8 mouse cellular contexts compared by ENCODE assay signal in the genomic region with DNA sequence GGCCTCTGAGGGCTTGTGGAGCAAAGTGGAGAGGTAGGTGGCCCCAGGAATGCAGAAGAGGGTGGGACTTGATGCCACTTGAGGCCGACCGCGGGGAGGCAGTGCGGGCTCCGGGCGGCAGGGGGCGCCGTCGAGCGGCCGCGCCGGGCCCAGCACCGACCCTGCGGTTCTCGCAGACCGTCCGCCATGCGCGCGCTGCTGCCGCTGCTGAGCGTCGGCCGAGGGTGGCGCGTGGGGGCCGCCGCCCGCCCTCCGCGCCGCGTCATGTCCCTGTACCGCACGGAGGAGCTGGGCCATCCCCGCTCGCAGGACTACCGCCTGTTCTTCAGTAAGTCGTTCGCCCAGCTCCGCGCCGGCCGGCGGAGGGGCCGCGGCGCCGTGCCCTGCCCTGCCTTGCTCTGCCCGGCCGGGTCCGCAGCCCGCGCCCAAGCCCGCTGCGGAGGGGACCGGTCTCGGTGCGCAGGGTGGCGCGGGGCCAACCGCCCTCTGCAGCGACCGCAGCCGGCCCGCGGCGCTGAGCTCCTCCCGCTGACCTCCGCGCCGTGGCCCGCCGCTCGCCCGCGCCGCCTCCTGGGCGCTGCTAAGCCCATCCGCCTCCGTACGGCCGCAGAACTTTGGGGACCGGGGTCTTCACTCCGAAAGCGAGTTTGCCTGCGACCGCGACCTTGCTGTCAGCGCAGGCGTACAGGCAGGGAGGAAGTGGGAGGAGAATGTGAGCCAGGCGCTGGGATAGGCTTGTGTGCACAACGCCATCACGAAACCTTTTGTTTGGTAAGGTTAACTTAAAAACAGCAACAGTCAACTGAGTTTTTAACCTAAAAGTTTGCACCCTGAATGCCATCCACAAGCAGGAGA. TPM values are rescaled to one million over a fixed set of nuclear protein-coding genes. Genes with fewer than 3 reads are reported as not detected.
A peak's percentile ranks its signal among the peaks of the same experiment; 100 is the strongest.
DNase-seq lines count a peak whose midpoint lies in the region; ATAC-seq and TF ChIP-seq lines count a peak whose summit lies in the region.

A gene (plus strand): TSS at position 157 of the 855 bp plus-strand sequence.

- H3K4me3 ChIP-seq in CH12.LX (replicated peaks in 1 of 3; ENCODE audit: low read depth in 2 of 3, low read length in 2 of 3, poor library complexity in 1 of 3) = peak within 1 kb of the TSS; percentile 74 to 92 (median 81)
- peak within 1 kb of the TSS; percentile 86 for H3K4me3 ChIP-seq in forebrain, embryonic 12.5 days (replicated peaks)
- peak within 1 kb of the TSS; percentile 81 for H3K4me3 ChIP-seq in heart, postnatal 0 days (ENCODE audit: low read depth, low read length)
- H3K4me3 ChIP-seq in liver, postnatal 0 days (ENCODE audit: low read depth, low read length) = peak within 1 kb of the TSS; percentile 81
- H3K4me3 ChIP-seq in neural tube, embryonic 14.5 days (ENCODE audit: low read depth, low read length) = peak within 1 kb of the TSS; percentile 78

- peaks cover 3 to 25% of the 10 kb centered on the region in 2 experiments for H3K36me3 ChIP-seq in CH12.LX (replicated peaks in 1 of 2; ENCODE audit: control insufficient read depth in 1 of 2, insufficient read depth in 1 of 2, low read length in 1 of 2)
- H3K36me3 ChIP-seq in forebrain, embryonic 12.5 days (replicated peaks) = no peaks in the 10 kb centered on the region
- H3K36me3 ChIP-seq in heart, postnatal 0 days (replicated peaks; ENCODE audit: control insufficient read depth, insufficient read depth, low read length) = peaks cover 4% of the 10 kb centered on the region; the same call in 1 of the 2 replicates
- no peaks in the 10 kb centered on the region for H3K36me3 ChIP-seq in liver, postnatal 0 days (replicated peaks; ENCODE audit: insufficient read depth, low read length)
- no peaks in the 10 kb centered on the region for H3K36me3 ChIP-seq in neural tube, embryonic 14.5 days (ENCODE audit: control insufficient read depth, insufficient read depth, low read length)

- DNase-seq in CH12.LX (ENCODE audit: extremely low read depth) = peak; percentile 95
- DNase-seq in c-Kit-positive CD71-positive TER-119-negative erythroid progenitor cells, embryonic 14.5 days (ENCODE audit: low read depth) = peak; percentile 49
- peak; percentile 93 for DNase-seq in heart, postnatal 0 days (ENCODE audit: low spot score)
- peak; percentile 87 to 93 for DNase-seq in kidney, postnatal 4 days
- DNase-seq in liver, postnatal 0 days = peak; percentile 83
- peak; percentile 84 for DNase-seq in testis, postnatal 10 days (ENCODE audit: low spot score)

- peak within 1 kb of the TSS; percentile 89 for H3K27ac ChIP-seq in CH12.LX (ENCODE audit: insufficient read depth, low read depth)
- peak within 1 kb of the TSS; percentile 97 for H3K27ac ChIP-seq in forebrain, embryonic 12.5 days
- peak within 1 kb of the TSS; percentile 98 for H3K27ac ChIP-seq in heart, postnatal 0 days (ENCODE audit: low read depth)
- H3K27ac ChIP-seq in liver, postnatal 0 days (ENCODE audit: low read depth) = peak within 1 kb of the TSS; percentile 96
- peak within 1 kb of the TSS; percentile 98 for H3K27ac ChIP-seq in neural tube, embryonic 14.5 days (ENCODE audit: low read depth, low read length)

- no peak for TF ChIP-seq EP300 in CH12.LX (IDR thresholded peaks at IDR 0.05; ENCODE audit: low read length)
- TF ChIP-seq EP300 in heart, postnatal 0 days (IDR thresholded peaks at IDR 0.05; ENCODE audit: low read depth) = no peak
- TF ChIP-seq EP300 in liver, postnatal 0 days (IDR thresholded peaks at IDR 0.05; ENCODE audit: low read depth) = no peak

- TF ChIP-seq CTCF in CH12.LX (conservative IDR thresholded peaks at IDR 0.05 in 1 of 2, IDR thresholded peaks at IDR 0.05 in 1 of 2; ENCODE audit: low read depth in 2 of 2, low read length in 2 of 2) = peak; percentile 55 to 89; a peak in 3 of 4 replicates
- TF ChIP-seq CTCF in heart, postnatal 0 days (IDR thresholded peaks at IDR 0.05; ENCODE audit: low read depth) = peak; percentile 42
- TF ChIP-seq CTCF in liver, postnatal 0 days (IDR thresholded peaks at IDR 0.05; ENCODE audit: low read depth) = peak; percentile 65

- H3K4me1 ChIP-seq in CH12.LX (ENCODE audit: control insufficient read depth in 1 of 2, insufficient read depth in 2 of 2) = peaks cover 11 to 30% of the 10 kb centered on the region in 2 experiments
- peaks cover 14% of the 10 kb centered on the region; the same call in 1 of the 2 replicates for H3K4me1 ChIP-seq in forebrain, embryonic 12.5 days
- H3K4me1 ChIP-seq in heart, postnatal 0 days (ENCODE audit: control insufficient read depth, insufficient read depth) = no peaks in the 10 kb centered on the region; the same call in 1 of the 2 replicates
- H3K4me1 ChIP-seq in liver, postnatal 0 days (ENCODE audit: insufficient read depth) = peaks cover 6% of the 10 kb centered on the region
- H3K4me1 ChIP-seq in neural tube, embryonic 14.5 days (ENCODE audit: control insufficient read depth, insufficient read depth, low read length) = peaks cover 3% of the 10 kb centered on the region; the same call in 1 of the 2 replicates

- dilution Hi-C loops in CH12.LX (cut with MboI; ENCODE audit: extremely low pct_ligation_motif_present, extremely low pct_unique_long_range_greater_than_20kb, low sequenced_read_pairs) = no loop called here

- no peaks in the 10 kb centered on the region for H3K27me3 ChIP-seq in CH12.LX (replicated peaks)
- no peaks in the 10 kb centered on the region for H3K27me3 ChIP-seq in forebrain, embryonic 12.5 days
- H3K27me3 ChIP-seq in heart, postnatal 0 days (ENCODE audit: control insufficient read depth, insufficient read depth, low read length) = no peaks in the 10 kb centered on the region
- no peaks in the 10 kb centered on the region for H3K27me3 ChIP-seq in liver, postnatal 0 days (ENCODE audit: insufficient read depth, low read length)
- H3K27me3 ChIP-seq in neural tube, embryonic 14.5 days (ENCODE audit: control insufficient read depth, insufficient read depth, low read length) = no peaks in the 10 kb centered on the region

- TF ChIP-seq POLR2A in CH12.LX (IDR thresholded peaks at IDR 0.05; ENCODE audit: low read depth, low read length) = peak; percentile 98

- under 1% methylated on average over 80 of the region's 95 CpGs for WGBS in forebrain, embryonic 12.5 days
- WGBS in heart, postnatal 0 days = under 1% methylated on average over 72 of the region's 95 CpGs
- under 1% methylated on average over 87 of the region's 95 CpGs for WGBS in liver, postnatal 0 days (ENCODE audit: insufficient replicate concordance)
- 0% methylated on average over 69 of the region's 95 CpGs for WGBS in neural tube, embryonic 14.5 days

- peak within 1 kb of the TSS; percentile 88 for H3K4me2 ChIP-seq in CH12.LX (ENCODE audit: insufficient read depth, low read depth, poor library complexity, severe bottlenecking)
- peak within 1 kb of the TSS; percentile 60 for H3K4me2 ChIP-seq in forebrain, embryonic 12.5 days
- peak within 1 kb of the TSS; percentile 75 for H3K4me2 ChIP-seq in heart, postnatal 0 days (ENCODE audit: low read depth, low read length)
- H3K4me2 ChIP-seq in liver, postnatal 0 days (ENCODE audit: low read depth, low read length) = peak within 1 kb of the TSS; percentile 87
- peak within 1 kb of the TSS; percentile 56 for H3K4me2 ChIP-seq in neural tube, embryonic 14.5 days (ENCODE audit: low read depth, low read length)

- H3K9ac ChIP-seq in CH12.LX (ENCODE audit: insufficient read depth, low read depth) = peak within 1 kb of the TSS; percentile 93
- H3K9ac ChIP-seq in forebrain, embryonic 12.5 days = peak within 1 kb of the TSS; percentile 89
- peak within 1 kb of the TSS; percentile 93 for H3K9ac ChIP-seq in heart, postnatal 0 days (replicated peaks; ENCODE audit: low read depth, low read length)
- H3K9ac ChIP-seq in liver, postnatal 0 days (replicated peaks) = peak within 1 kb of the TSS; percentile 89
- H3K9ac ChIP-seq in neural tube, embryonic 14.5 days (replicated peaks; ENCODE audit: low read depth, low read length) = peak within 1 kb of the TSS; percentile 93

- H3K9me3 ChIP-seq in CH12.LX (replicated peaks; ENCODE audit: low read length) = peaks cover 3% of the 10 kb centered on the region
- no peaks in the 10 kb centered on the region for H3K9me3 ChIP-seq in forebrain, embryonic 12.5 days
- H3K9me3 ChIP-seq in heart, postnatal 0 days (replicated peaks; ENCODE audit: control insufficient read depth, low read length) = peaks cover 5% of the 10 kb centered on the region; the same call in 1 of the 2 replicates
- H3K9me3 ChIP-seq in liver, postnatal 0 days (ENCODE audit: low read length) = no peaks in the 10 kb centered on the region
- H3K9me3 ChIP-seq in neural tube, embryonic 14.5 days (ENCODE audit: control insufficient read depth, low read length) = no peaks in the 10 kb centered on the region; the same call in 1 of the 2 replicates

- ATAC-seq in forebrain, embryonic 12.5 days (ENCODE audit: low FRiP score) = peak; percentile 95
- peak; percentile 92 for ATAC-seq in heart, postnatal 0 days (ENCODE audit: insufficient read depth, low read depth)
- ATAC-seq in liver, postnatal 0 days = peak; percentile 90
- ATAC-seq in neural tube, embryonic 14.5 days (ENCODE audit: low read depth) = peak; percentile 93

- H3K79me2 ChIP-seq in CH12.LX (replicated peaks; ENCODE audit: control insufficient read depth, extremely low read depth, insufficient read depth, poor library complexity, severe bottlenecking) = peaks cover 21% of the 10 kb centered on the region

- in situ Hi-C loops in CH12.LX (cut with MboI; ENCODE audit: low pct_ligation_motif_present, low pct_unique_long_range_greater_than_20kb, low sequenced_read_pairs) = no loop called here

- TF ChIP-seq RAD21 in CH12.LX (IDR thresholded peaks at IDR 0.05; ENCODE audit: low read depth, low read length) = peak; percentile 64

TF ChIP-seq in CH12.LX, 34 proteins besides CTCF, POLR2A, EP300 and RAD21 (continues in another document):
- TF ChIP-seq JUN (IDR thresholded peaks at IDR 0.05; ENCODE audit: insufficient read depth, low read depth, low read length) = no peak
- TF ChIP-seq SIN3A (IDR thresholded peaks at IDR 0.05; ENCODE audit: low read length) = peak; percentile 78; the same call in 1 of the 2 replicates
- TF ChIP-seq RCOR1 (conservative IDR thresholded peaks at IDR 0.05; ENCODE audit: low read depth, low read length) = 0 out of 2 replicates have a peak, but pooled peaks have one; percentile 4
- TF ChIP-seq POLR2AphosphoS2 (IDR thresholded peaks at IDR 0.05; ENCODE audit: low read depth, low read length) = peak; percentile 61; the same call in 1 of the 2 replicates
- TF ChIP-seq ZMIZ1 (IDR thresholded peaks at IDR 0.05; ENCODE audit: low read depth, low read length) = peak; percentile 73
- no peak for TF ChIP-seq CHD2 (IDR thresholded peaks at IDR 0.05; ENCODE audit: low read length)

RNA-seq across cellular contexts. Expression of the gene that starts here (rescaled TPM):
- total RNA-seq in CH12.LX (2012; rRNA removed) = 129 and 132 TPM in 2 replicates
- total RNA-seq in CH12.LX (2014; rRNA removed) = 119 and 145 TPM in 2 replicates
- 98.3 and 101 TPM in 2 replicates for polyA plus RNA-seq in CH12.LX (2012; ENCODE audit: insufficient read length, low read depth)
- polyA plus RNA-seq in forebrain, embryonic 12.5 days (2016; fragmentation: Nextera tagmentation; extraction: Ambion mirVana) = 76.3 and 80.2 TPM in 2 replicates
- total RNA-seq in heart, postnatal 0 days (2014; rRNA removed; ENCODE audit: low replicate concordance) = 44.5 and 46.9 TPM in 2 replicates
- polyA plus RNA-seq in heart, postnatal 0 days (2015; fragmentation: Nextera tagmentation; extraction: Ambion mirVana) = 146 and 154 TPM in 2 replicates
- 52.2 and 54.2 TPM in 2 replicates for polyA plus RNA-seq in liver, postnatal 0 days (2015; fragmentation: Nextera tagmentation; extraction: Ambion mirVana)
- polyA plus RNA-seq in neural tube, embryonic 14.5 days (2014; fragmentation: Nextera tagmentation; extraction: Ambion mirVana) = 82.2 and 91.1 TPM in 2 replicates

Comparison
In these comparisons a context has a peak if more than half of its experiments do, and no peak if none do; other contexts are left out.
1. Peak in every context shown above with its lines: DNase-seq, ATAC-seq, H3K4me3 ChIP-seq and H3K27ac ChIP-seq.